Mouse (Mus musculus) kidney, adult 11 months (tissue): ENCODE measurements at regions not wholly inside any gene's neighbourhood (a gene's known extent, or its start where the extent isn't known, plus 50 kb on each side); places are given as distances from the start of the nearest gene placed in this dataset.

Experiments used
- DNase-seq: peaks from one replicate; pipeline ENCODE4 v3.0.0; 2022

- DNase-seq: peak; percentile 96
Measured at GRCm38 (mm10) chr14:120831847-120832613, 79.0 kb upstream of the Ipo5 start.

- DNase-seq: no peak
Measured at GRCm38 (mm10) chr14:120834821-120835220, 76.2 kb upstream of the Ipo5 start.

- DNase-seq: no peak
Measured at GRCm38 (mm10) chr14:120835758-120836157, 75.3 kb upstream of the Ipo5 start.

GRCm38 (mm10) chr14:120836535-120837316 is 74.3 kb upstream of the Ipo5 start:
- DNase-seq: no peak

- DNase-seq: peak; percentile 12
Measured at GRCm38 (mm10) chr14:120840900-120841299, 70.1 kb upstream of the Ipo5 start.

GRCm38 (mm10) chr14:120841311-120841710 is 69.7 kb upstream of the Ipo5 start:
- peak; percentile 40 for DNase-seq

- no peak for DNase-seq
Measured at GRCm38 (mm10) chr14:120845172-120845571, 65.9 kb upstream of the Ipo5 start.

- peak; percentile 59 for DNase-seq
Measured at GRCm38 (mm10) chr14:120846073-120846850, 64.8 kb upstream of the Ipo5 start.

GRCm38 (mm10) chr14:120847006-120847405 is 64.0 kb upstream of the Ipo5 start:
- DNase-seq: peak; percentile 14

GRCm38 (mm10) chr14:120848083-120848951 is 62.7 kb upstream of the Ipo5 start:
- no peak for DNase-seq

- DNase-seq: no peak
Measured at GRCm38 (mm10) chr14:120849159-120849558, 61.9 kb upstream of the Ipo5 start.

- no peak for DNase-seq
Measured at GRCm38 (mm10) chr14:120853643-120854042, 57.4 kb upstream of the Ipo5 start.

- no peak for DNase-seq
Measured at GRCm38 (mm10) chr14:120854559-120854958, 56.5 kb upstream of the Ipo5 start.

- no peak for DNase-seq
Measured at GRCm38 (mm10) chr14:120855181-120855580, 55.8 kb upstream of the Ipo5 start.
